In the genomic region with DNA sequence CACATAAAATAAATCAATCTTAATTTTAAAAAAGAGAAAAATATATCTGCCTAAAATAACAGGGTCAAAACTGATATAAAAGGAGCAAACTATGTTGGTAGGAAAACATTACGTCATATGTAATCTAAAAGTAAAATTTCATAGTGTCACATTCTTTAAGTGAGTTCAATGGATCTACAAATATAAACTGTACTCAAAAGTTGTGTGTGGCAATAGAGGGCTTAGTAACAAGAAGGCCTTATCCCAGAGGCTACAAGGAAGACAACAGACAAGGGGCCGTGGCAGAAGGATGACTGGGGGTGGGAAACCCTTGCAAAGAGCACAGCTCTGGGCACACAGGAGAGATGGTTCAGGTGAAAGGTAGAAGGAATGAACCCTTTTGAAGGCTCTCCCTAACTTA, we compare ENCODE assay signal across 29 mouse cellular contexts.
"Had no signal": no experiment of that assay in that cellular context is flagged by ENCODE, and none has a peak within 500 bp of the region (broad histone marks: within the 10 kb centered on the region; RNA-seq: fewer than 3 reads in every experiment).

No protein-coding gene starts in this region.

- ATAC-seq: hindbrain, embryonic 16.5 days; hindbrain, postnatal 0 days; inflammation-experienced regulatory T-cells, adult 6 months; intestine, embryonic 15.5 days; intestine, embryonic 16.5 days; intestine, postnatal 0 days had no signal

- DNase-seq: heart, postnatal 36 days; kidney, adult 11 months; kidney, adult 18-20 months; kidney, adult 2 months; kidney, adult 8-10 months; kidney, adult 9 months; kidney, postnatal 14 days; kidney, postnatal 25 days; kidney, postnatal 36 days; layer of hippocampus, adult 9-11 months; layer of hippocampus, postnatal 36 days had no signal

- H3K9ac ChIP-seq: heart, embryonic 13.5 days; heart, embryonic 15.5 days; hindbrain, embryonic 12.5 days; hindbrain, embryonic 13.5 days; hindbrain, embryonic 14.5 days; hindbrain, embryonic 15.5 days; intestine, embryonic 15.5 days; kidney, embryonic 15.5 days had no signal

- H3K9me3 ChIP-seq: heart, embryonic 10.5 days; heart, embryonic 13.5 days; heart, embryonic 15.5 days; hindbrain, embryonic 12.5 days; hindbrain, embryonic 13.5 days; hindbrain, embryonic 15.5 days; intestine, embryonic 15.5 days; kidney, embryonic 15.5 days had no signal

- H3K4me3 ChIP-seq: heart, embryonic 10.5 days; heart, embryonic 13.5 days; heart, embryonic 15.5 days; hindbrain, embryonic 10.5 days; hindbrain, embryonic 12.5 days; hindbrain, embryonic 13.5 days; hindbrain, embryonic 15.5 days; intestine, embryonic 15.5 days; kidney, embryonic 15.5 days; layer of hippocampus, adult 2 months had no signal

- H3K27me3 ChIP-seq: heart, embryonic 13.5 days; heart, embryonic 15.5 days; hindbrain, embryonic 12.5 days; hindbrain, embryonic 13.5 days; hindbrain, embryonic 15.5 days; intestine, embryonic 15.5 days; kidney, embryonic 15.5 days had no signal

- H3K27ac ChIP-seq: heart, embryonic 10.5 days; hindbrain, embryonic 13.5 days; hindbrain, embryonic 14.5 days; hindbrain, embryonic 15.5 days; hindbrain, postnatal 0 days; intestine, embryonic 15.5 days; kidney, postnatal 0 days; layer of hippocampus, adult 2 months had no signal

- H3K36me3 ChIP-seq: heart, embryonic 15.5 days had no signal

- H3K4me1 ChIP-seq: hindbrain, embryonic 10.5 days; hindbrain, embryonic 12.5 days; hindbrain, embryonic 13.5 days; hindbrain, embryonic 15.5 days; intestine, embryonic 15.5 days; kidney, embryonic 15.5 days had no signal

- H3K4me2 ChIP-seq: heart, embryonic 11.5 days; heart, embryonic 13.5 days; heart, embryonic 15.5 days; hindbrain, embryonic 12.5 days; hindbrain, embryonic 13.5 days; hindbrain, embryonic 14.5 days; hindbrain, embryonic 15.5 days; intestine, embryonic 15.5 days; kidney, embryonic 15.5 days had no signal
